Mouse (Mus musculus) common myeloid progenitor, adult 5-6 weeks (primary cell): ENCODE measurements at regions not wholly inside any gene's neighbourhood (a gene's known extent, or its start where the extent isn't known, plus 50 kb on each side); places are given as distances from the start of the nearest gene placed in this dataset.
A peak's percentile ranks its signal among the peaks of the same experiment; 100 is the strongest.
"Not testable (repeated sequence)": the region's sequence is repeated elsewhere in the genome, so short reads cannot be mapped to it uniquely, and the experiment has no call there.

Source experiments
- ATAC-seq: replicated peaks from 2 replicates; pipeline ENCODE4 v1.8.0; 2016; ENCODE audit warnings: low read depth, mild to moderate bottlenecking, moderate TSS enrichment, inconsistent platforms; ENCODE audit not compliant: poor library complexity, severe bottlenecking

DNA sequence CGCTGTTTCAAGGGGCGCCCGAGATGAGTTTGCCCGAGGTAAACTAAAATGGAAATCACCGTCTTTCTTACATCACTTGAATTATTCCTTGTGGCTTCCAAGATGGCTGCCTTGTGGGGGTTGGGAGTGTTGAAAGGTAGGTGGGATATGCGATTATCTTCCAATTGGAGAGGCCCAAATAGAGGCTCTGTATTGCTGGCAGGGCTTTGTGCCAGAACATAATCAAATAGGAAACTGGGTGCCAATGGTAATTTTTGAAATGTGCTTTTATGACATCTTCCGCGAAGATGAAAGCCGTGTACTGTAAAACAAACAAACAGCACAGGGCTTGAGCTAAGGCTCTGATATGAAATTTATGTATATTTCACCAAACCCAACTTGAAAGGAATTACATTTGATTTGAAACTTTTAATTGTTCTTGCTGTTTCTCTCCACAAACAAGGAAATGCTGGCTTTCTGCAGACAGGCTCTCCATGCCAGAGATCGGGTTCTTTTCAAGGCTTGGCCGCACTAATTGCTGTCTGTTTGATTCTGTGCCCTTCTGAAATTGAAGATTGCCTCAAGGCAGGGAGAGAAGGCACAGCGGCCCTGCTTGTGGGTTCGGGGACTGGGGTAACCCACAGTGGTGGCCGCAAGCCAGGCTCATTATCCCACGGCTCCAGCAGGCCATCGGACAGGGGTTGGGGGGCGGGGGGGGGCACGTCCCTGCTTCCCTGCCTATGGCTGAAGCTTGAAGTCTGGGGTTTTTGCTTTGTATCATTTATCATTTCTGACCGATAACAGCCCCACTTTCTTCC lies 108.6 kb upstream of the Rpl34 start:
- no peak for ATAC-seq

DNA sequence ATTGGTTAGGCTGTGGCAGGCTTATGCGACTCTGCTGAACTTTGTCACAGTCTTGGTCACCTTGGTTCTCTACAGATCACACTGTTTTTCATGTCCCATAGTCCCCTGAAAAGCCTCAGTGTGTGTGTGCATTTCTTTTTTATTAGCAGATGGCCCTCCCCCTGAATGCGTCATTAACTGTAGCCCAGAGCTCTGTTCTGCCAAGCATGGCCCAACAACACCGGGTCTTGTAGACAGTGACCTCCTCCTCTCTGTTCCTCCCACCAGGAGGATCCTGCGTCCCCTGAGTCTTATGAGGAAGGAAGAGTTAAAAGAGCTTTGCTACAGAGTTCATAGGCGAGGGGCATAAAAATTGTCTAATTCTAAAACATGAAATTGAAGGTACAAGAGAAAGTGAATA lies 103.5 kb upstream of the Rpl34 start:
- ATAC-seq = no peak

DNA sequence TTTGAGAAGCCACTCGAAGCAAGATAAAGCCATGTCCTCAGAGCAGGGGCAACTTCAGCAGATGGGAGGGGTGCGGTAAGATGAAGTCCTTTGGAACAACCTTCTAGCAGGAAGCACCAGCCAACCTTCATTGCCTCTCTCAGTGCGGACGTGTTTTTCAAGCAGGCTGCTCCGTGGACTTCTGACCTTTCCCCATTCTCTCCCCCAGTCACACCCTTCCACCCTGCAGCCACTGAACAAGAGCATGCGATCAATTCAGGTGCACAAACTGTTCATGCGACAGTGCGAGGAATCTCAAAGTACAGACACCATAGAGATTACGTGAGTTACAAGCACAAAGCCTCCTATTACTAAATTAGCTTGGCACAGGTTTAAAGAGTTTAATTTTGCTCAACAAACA lies 102.9 kb upstream of the Rpl34 start:
- ATAC-seq = no peak

DNA sequence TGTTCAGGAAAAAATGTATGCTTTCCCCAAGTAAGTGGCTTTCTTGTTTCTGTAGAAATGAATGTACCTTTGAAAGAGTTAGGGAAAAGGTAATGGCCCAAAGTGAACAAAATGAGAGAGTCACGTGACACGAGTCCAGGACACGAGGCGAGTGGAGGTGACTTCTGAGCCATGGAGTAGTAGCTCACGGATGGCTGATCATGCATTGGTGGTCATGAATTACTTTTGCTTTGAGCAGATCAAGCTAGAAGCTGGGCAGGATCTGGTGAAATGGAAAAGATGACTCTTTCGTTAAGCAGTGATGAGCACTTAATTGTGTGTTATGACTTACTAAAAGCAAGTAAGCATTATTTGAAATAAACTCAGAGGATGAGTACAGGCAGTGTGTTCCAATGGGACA lies 101.6 kb upstream of the Rpl34 start:
- no peak for ATAC-seq

DNA sequence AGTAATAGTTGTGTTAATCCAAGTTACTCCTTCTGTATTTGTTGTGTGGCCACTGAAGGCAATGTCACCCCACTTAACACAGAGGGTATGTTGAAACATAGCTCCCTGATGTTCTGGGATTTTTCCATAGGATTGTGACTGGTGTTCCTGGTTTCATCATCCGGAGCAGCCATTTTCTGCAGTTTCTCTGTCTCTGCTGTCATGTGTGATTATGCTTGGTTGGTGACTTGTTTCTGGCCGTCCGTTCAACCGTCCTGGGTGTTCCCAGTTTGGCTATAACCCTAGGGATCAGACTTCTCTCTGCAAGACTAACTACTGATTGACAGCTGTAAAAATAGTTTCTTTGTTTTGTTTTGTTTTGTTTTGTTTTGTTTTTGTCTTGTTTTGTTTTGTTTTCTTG lies 98.1 kb upstream of the Rpl34 start:
- no peak for ATAC-seq

DNA sequence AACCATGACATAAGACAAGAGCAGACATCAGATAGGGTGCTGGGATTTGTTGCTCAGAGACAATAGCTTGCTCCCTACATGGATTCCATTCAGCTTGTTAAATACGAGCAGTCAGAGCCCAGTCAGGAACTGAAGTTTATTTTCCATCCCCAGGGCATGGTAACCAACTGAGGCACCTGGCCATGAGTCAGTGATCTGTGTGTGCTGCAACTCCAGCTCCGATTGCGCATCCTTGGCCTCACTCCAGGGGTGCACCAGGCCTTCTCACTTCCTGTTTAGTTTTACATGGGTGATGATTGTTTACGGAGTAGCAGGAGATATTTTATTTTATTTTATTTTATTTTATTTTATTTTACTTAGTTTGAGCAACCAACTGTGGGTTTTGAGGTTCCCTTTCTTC lies 97.7 kb upstream of the Rpl34 start:
- no peak for ATAC-seq

DNA sequence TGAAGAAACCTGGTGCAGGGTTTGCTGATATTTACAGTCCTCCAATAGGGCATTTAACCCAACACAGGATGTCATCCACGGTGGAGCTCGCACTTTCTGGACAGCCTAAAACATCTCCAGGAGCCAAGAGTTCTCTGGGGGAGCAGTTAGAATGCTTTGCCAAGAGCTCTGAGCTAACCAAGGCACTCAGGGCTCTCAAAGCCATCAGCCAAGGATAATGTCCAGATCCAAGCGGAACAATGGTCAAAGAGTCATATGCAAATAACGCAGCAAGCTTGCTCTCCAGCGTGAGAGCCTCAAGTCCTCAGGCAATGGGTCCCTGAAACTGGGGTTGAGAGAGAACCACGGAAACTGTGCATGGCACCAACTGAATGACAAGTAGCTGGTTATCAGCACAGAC lies 96.8 kb upstream of the Rpl34 start:
- no peak for ATAC-seq

DNA sequence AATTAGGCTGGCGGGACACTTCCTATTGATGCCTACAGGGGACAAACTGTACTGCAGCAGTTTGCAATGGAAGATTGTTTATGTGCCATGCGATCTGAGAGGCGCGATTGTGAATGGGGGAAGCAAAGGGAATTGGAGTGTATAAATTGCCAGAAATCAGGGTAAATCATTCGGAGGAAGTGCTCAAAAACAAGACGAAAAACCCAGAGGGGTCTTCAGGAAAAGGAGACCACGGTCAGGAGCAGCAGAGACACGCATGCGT lies 89.6 kb upstream of the Rpl34 start:
- ATAC-seq = no peak

DNA sequence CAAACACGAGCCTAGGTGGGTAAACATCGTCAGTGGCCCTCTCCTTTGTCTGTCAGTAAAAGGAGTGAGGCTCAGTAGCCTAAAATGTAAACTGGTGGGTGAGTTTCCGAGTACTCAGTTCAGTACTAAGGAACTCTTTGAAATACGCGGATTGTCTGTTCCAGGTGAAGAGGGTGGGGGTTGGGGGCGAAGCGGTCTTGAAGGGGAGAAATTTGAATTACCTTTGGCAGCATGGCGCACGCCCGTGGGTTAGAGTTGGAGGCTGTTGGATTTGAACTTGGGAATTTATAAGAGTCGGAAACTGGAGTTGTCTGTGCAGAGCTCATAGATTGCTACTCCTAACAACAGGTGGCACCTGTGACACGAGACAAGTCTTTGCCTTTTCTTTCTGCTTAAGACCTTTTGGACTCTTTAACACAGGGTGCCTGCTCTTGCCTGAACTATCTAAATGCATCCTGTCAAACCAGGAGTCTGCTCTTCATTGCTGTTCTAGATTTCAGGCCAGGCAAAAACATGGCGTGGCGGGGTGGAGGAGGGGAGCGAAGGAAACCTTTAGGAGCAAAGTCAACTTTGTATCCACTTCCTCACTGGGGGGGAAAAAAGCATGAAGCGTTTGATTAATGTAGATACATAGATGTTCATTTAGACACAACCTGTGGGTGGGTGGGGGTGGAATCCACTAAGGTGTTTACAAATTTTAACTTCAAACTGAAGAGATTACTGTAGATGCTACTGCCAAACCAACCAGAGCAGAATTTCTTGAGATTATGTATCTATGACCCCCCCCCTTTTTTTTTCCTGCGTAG lies 89.0 kb upstream of the Rpl34 start:
- peak; percentile 40 for ATAC-seq

DNA sequence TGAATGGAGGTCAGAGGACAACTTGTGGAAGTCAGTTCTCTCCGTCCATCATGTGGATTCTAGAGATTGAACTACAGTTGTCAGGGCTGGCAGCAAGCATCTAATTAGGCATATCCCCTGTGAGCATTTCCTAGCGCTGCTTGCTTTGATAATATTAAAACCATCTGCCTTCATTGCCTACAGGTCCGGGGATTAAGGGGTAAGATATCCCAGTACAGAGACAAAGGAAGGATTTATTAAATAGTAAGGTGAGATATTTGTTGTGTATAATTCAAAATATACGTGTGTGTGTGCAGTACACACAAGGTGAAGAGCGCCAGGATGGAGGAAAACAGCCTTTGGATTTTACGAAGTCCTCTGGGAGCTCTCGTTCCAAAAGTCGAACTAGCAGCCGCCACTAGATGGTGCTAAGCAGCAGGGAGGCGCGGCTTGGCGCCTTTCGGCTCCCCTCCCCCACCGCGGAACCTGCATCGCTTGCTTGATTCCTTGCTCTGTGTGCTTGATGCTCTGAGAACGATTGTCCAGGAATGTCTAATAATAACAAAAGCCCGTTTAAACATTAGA lies 88.4 kb upstream of the Rpl34 start:
- peak; percentile 97 for ATAC-seq

DNA sequence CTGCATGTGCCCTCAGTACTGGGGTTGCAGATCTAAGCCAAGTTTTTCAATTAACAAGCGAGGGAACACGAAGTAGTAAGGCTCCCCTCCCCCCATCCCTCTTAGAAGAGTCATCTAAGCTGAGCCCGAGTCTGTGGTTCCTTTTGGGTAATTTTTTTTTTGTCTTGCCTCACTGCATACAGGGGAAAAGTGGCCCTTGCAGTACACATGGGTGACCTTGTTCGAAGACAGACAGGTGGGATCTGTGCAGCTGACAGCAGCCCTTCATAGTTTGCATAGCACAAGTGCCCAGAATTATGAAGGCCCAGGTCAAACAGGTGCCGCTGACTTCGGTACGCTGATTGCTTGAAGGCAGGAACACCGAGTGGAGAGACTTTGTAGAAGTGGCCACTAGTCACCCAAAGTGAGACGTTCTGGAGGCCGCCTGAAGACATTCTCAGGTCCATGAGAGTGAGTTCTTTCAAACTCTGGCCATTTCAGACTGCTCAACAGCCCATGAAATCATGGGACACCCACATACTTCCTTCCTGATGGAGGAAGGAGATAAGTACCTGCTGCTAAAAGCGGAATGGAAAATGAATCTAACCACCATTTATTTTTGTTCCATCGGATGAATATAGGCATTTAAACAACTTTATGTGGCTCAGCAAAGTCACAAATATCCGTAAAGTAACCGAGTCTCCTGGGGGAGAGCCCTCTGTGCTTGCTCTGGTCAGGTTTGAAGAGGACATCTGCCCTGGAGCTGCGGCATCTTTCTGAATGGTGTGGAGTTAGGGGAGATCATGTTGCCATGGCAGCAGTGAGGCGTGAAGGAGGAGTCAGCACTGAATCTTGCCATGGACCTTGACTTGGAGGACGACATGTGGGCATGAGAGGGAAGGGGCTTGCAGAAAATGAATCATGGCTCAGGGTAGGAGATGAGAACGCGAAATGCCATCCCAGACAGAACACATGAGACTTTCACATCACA lies 79.8 kb upstream of the Rpl34 start:
- ATAC-seq = peak; percentile 87

DNA sequence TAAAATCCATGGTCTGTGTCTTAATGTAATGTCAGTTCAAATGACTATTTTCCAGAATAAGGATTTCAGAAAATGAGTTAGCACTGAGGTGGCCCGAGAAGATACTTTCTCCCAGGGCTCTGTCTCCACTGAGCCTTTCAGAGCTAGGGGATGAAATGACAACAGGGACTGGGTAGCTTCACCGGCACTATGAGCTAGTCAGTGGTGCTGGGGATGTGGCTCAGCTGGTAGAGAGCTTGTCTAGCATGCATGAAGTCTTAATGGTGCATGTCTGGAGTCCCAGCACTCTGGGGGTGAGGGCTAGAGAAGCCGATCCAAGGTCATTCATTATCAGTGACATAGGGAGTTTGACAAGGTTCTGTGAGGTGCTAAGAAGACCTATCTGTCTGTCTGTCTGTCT lies 75.1 kb upstream of the Rpl34 start:
- no peak for ATAC-seq

DNA sequence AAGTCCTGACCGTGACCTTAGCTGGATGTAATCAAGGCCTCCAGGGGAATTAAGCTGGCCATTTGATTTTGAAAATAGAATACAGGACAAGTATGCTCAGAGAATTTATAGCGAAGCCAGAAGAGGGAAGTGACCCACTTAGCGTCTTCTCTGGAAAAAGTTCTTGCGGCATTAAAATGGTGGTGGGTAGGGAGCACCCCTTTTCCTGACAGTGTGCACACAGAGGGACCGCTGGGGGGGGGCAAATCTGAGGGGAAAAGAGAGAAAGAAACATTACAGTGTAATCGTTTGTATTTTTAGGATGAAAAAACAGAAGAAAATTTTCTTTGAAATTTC lies 74.1 kb upstream of the Rpl34 start:
- peak; percentile 42 for ATAC-seq

DNA sequence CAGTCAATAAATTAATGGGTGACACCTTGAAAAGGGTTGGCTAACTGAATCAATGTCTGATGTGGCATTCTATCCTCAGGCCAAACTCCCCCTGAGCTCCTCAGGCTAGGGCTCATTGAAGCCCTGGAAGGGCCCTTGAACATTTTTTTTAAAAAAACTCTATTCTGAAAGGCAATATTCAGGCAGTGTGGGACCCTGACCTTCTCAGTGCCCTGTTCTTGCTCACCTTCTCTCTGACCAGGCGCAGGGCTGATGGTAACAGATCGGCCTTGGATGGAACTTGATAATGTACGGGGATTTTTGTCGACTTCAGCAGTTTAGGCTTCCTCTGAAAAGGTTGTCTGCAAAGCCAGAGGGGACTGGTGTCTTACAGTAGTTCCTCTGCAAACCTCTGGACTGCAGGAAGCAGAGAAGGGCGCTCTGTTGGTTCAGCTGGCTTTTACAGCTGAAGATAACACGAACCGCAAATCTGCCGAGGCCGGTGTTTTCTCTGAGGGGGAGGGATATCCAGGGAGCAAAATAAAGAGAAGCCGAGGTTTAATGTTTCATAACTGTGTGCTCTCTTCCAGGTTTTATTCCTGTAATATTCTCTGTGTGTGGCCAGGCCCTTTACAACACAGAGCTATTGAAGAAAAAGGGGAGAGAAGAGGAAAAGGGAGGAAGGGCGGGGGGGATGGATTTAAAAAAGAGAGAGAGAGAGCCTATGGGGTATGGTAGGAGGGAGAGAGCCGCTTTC lies 73.6 kb upstream of the Rpl34 start:
- ATAC-seq = peak; percentile 95

DNA sequence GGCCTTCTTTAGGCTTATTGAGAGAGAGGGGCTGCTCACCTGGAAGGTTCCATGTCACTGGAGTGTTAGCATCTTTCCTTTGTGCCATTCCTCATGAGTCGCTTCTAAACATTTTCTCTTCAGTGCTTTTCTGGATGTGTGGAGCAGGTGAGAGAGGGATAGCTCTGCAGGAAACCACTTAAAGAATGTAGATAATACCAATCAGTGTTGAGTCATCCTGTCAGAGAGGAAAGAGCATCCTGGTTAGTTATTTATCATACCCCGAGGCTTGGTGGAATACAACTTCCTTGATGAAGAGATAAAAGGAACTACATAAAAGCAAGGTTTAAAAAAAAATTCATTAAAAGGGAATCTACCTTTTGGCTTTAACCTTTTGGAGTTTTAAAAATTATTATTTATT lies 69.8 kb upstream of the Rpl34 start:
- no peak for ATAC-seq

DNA sequence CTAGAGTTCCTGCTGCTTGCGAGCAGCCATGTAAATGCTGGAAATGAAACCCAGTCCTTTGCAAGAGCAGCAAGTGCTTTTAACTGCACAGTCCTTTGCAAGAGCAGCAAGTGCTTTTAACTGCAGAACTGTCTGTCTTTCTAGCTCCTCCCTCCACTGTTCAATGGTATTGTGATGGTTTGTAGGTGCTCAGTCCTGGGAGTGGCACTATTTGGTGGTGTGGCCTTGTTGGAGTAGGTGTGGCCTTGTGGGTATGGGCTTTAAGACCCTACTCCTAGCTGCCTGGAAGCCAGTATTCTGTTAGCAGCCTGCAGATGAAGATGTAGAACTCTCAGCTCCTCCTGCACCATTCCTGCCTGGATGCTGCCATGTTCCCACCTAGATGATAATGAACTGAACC lies 67.8 kb upstream of the Rpl34 start:
- ATAC-seq = not testable (repeated sequence)

DNA sequence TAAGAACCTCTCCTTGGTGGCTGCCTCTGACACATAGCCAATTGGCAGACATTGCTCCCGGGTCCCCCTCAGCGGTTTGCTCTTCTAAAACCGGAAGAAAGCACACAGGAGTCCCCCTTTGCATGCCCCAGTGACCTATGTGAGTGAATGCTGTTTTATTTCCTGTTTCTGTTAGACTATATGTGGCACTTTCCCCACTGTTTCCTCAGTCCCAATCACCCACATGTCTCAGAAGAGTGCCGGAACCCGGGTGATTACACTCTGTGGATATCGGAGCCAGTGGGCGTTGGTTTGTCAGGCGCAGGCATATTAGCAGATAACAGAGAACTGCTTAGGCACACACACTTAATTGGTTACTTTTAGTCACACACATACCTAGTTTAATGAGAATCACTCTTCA lies 66.3 kb upstream of the Rpl34 start:
- ATAC-seq = peak; percentile 93

DNA sequence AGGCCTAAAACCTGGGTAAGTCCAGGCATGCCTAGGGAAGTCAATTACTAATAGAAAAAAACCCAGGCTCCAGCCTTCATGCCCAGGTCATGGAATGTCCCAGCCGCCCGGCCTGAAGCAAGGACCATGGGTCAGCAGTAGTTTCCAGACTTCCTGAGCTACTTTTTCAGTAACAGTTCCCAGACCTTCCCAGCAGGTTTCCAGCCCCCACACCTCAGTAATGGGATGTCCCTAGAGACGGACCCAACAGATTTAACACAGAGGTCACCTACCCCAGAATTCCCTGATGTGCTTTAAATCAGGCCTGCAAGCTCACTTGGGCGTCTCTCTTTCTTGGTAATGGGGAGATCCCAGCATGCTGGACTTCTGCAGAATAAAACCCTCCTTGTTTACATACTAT lies 65.2 kb upstream of the Rpl34 start:
- no peak for ATAC-seq

DNA sequence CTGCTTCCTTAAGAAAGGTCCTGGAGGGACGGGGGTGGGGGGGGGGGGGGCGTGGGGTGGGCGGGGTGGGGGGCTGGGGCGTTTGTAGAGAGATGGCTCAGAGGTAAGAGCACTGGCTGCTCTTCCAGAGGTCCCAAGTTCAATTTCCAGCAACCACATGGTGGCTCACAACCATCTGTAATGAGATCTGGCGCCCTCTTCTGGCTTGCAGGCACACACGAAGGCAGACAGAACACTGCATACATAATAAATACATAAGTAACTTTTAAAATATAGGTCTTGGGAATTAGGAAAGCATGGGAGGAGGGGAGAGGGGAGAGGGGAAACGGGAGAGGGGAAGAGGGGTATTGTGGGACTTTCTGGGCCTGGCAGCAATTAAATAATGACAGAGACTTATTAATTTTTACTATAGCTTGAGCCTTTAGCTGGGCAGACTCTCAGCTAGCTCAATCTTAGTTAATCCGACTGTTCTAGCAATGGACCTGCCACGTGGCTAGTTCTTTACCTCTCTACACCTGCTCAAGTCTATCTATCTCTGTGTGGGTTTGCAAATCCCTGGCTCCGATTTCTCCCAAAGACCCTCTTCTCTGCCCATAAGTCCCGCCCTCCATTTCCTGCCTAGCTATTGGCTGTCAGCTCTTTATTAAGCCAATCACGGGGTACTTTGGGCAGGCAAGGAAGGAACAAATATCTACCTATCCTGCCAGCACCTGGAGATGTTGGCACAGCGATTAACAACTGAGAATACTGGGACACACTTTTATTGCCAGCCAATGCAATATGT lies 64.1 kb upstream of the Rpl34 start:
- ATAC-seq = no peak
